Mouse (Mus musculus) adrenal gland, postnatal 10 days (tissue): Measurements from ENCODE around the gene Lactbl1. TPM values are rescaled to one million over a fixed set of nuclear protein-coding genes. Genes with fewer than 3 reads are reported as not detected.

Experiments used
- DNase-seq: peaks from one replicate; pipeline ENCODE4 v3.0.0; 2021; ENCODE audit warnings: mixed read lengths
- microRNA-seq: library from miRNA; unstranded; fragments of <30 nt; microRNA quantifications from one replicate; pipeline ENCODE4 v1.2.0, GENCODE M21; 2021
- total RNA-seq, 2 experiments: library from RNA; stranded (reverse); gene quantifications; 2 replicates each; pipeline ENCODE4 v1.2.3; 2021

Gene Lactbl1
- total RNA-seq, 2 experiments from 2014 or later: not detected

DNA sequence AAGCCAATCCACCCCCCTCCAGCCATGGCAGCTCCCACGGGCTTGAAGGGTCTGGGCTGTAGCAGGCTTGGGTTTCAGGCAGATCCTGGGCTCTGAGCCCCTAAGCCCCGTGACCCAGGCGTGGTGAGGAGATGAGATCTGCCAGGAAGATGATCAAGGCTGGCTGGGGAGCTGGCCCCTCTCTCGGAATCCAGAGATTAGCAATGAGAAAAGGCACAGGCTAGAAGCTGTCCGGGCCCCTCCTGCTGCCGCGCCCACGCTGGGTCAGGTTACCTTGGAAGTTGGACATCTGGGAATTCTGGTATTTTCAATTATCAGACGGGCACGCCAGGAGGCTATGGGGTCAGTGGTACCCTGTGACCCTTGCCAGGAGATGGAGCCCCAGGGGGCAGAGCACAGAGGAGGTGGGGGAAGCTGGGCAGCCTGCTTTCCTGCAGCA is 63.0 kb downstream of the Lactbl1 start:
- no peak for DNase-seq

DNA sequence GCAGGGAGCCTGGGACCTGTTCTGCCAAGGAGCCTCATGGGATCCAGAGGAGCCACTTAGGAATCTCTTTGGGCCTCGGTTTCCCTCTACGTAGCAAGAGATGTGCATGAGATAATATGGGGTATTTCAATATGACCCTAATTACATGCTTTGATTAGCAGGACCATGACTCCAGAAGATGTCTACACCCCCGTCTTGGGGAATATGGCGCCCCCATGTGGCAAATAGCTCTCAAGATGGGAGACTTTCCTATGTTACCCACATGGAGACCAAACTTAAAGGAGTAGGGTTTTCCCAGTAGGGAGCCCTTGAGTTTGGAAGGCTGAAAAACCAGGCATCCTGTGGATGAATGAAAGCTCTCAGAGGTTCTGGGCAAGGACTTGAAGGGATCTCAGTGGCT is 65.7 kb downstream of the Lactbl1 start:
- no peak for DNase-seq

Small RNA genes within 50 kb of the gene (microRNA-seq; reads per million reads assigned to microRNA genes)
- not detected for gene Gm22180

Other genes with a start within 250 kb of the Lactbl1 start
- gene Htr1d, start 199.1 kb upstream of the Lactbl1 start, total RNA-seq: under 1 TPM; 0.15 to 0.24 TPM
- gene 6030445D17Rik, start 160.4 kb upstream of the Lactbl1 start, total RNA-seq: under 1 TPM; 0.24 to 0.39 TPM
- 10 to 100 TPM; 34.0 to 36.8 TPM for gene Luzp1, start 152.9 kb upstream of the Lactbl1 start, total RNA-seq
- gene Kdm1a, start 19.9 kb upstream of the Lactbl1 start, total RNA-seq: 10 to 100 TPM; 40.7 to 52.3 TPM
- not detected for gene Tex46, start 12.2 kb upstream of the Lactbl1 start, total RNA-seq
- 10 to 100 TPM in 1 of 2 experiments, 1 to 10 TPM in 1; 8.5 to 12.4 TPM for gene Ephb2, start 213.4 kb downstream of the Lactbl1 start, total RNA-seq